Mouse (Mus musculus) heart, postnatal 36 days (tissue): Measurements from ENCODE around the gene Gm11437. TPM values are rescaled to one million over a fixed set of nuclear protein-coding genes. Genes with fewer than 3 reads are reported as not detected.

ENCODE experiments used
- DNase-seq, 2 experiments: peaks; one replicate each; pipeline ENCODE4 v3.0.0; 2021 to 2022
- intact Hi-C: fragments of 180-260 bp; cut with DNase I; formaldehyde crosslinking; loops from one replicate; pipeline ENCODE4 v1.15.1; 2025
- total RNA-seq, 2 experiments: library from RNA; stranded (reverse); gene quantifications; 2 replicates each; pipeline ENCODE4 v1.2.3; 2021

The Gm11437 gene
- total RNA-seq, 2 experiments from 2014 or later, result not detected

DNA sequence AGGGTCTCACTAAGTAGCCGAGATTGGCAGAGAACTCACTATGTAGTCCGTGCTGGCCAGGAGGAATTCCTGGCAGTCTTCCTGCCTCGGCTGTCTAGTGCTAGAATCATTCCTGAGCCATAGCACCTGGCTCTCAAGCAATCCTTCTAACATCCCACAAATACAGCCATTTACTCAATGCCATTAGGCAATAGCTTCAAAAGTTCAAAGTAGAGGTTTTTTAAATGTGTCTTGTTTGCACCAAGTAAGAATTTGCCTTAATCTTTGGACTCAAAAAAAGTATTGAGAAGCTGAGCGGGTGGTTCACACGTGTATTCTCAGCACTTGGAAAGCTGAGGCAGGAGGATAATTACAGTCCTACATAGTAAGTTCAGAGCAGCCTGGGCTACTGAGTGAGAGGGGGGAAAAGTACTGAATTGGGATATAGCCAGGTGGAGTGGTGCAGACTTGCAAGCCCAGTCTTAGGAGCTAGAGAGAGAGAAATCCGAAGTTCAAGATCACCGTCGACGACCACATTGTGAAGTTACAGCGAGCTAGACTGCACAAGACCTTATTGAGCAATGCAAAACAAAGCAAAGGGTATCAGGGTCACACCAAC, 22.0 kb downstream of the Gm11437 start:
- intact Hi-C loops, result no loop called here
- no peak for DNase-seq

DNA sequence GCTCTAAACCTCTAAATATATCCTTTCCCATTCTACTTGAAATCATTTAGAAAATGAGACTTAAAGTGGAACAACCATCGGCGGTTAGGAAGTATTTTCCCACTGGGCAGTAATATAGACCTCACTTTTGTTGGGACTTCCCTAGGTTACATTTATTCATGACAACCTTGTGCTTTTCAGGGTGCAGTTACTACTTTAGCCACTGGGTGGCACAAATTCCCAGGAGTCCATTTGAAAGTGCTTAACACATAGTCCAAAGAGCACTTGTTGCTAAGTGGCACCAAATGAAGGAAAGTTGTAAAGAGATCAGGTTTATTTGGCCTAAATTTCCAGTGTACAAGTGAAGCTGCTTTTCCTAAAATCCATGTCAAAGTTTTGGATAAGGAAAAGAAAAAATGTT, 25.5 kb downstream of the Gm11437 start:
- DNase-seq, result peak; percentile 5 to 56
- intact Hi-C loops, result no loop called here

DNA sequence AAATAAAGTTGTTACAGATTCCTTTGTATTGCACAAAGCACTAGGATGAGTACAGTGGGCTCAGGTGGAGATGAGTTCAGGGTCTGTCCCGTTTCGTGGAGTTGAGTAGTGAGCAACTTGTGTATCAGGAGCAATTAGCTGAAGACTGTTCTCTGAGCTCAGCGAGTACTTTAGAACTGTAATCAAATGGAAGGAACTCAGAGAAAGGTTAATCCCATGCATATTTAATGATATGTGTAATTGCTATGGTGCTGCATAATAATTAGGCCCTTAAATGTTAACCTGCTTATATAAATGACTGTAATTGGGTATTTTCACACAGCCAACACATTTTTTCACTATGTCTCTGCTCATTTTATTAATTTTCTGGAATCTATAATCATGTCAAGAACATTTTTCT, 30.8 kb downstream of the Gm11437 start:
- intact Hi-C loops, result no loop called here
- no peak for DNase-seq

DNA sequence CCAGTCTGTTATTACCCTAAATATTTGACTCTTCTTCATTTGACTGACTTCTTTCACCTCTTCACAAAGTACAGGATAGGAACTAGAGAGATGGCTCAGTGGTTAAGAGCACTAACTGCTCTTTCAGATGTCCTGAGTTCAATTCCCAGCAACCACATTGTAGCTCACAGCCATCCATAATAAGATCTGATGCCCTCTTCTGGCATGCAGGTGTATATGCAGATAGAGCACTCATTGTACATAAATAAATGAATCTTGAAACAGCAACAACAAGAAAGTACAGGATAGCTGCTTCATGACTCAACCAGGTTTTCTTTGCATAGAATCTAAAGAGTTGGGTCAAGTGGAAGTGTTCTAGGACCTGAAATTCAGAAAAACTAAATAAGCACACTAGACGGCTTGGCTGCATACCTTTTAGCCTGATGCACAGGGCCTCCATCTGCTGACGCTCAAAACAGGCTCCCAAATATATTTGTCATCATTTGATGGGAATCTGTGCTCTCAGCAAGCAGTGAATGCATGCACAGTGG, 32.9 kb downstream of the Gm11437 start:
- no peak for DNase-seq
- intact Hi-C loops, result no loop called here

DNA sequence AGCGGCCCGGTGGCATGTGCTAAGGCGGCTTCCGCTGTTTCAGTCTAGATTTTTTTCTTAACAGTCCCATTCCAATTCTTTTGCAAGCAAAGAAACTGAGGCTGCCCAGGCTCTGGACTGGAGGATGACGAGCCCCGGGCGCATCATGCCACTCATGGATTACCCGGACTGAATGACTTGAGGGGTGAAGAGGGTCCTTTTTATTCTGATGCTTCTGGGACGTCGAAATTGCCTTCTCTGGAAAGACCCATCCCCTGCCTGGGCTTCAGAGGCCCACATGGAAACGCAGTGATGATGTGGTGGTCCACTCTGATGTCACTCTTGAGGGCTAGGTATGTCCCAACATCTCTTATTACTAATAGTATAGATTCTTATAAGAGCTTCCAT, 37.5 kb downstream of the Gm11437 start:
- no peak for DNase-seq
- intact Hi-C loops, result loop anchor here (2.0 kb wide), 1 partner anchor 61 kb away; the partner anchor contains the start of gene Dusp14

DNA sequence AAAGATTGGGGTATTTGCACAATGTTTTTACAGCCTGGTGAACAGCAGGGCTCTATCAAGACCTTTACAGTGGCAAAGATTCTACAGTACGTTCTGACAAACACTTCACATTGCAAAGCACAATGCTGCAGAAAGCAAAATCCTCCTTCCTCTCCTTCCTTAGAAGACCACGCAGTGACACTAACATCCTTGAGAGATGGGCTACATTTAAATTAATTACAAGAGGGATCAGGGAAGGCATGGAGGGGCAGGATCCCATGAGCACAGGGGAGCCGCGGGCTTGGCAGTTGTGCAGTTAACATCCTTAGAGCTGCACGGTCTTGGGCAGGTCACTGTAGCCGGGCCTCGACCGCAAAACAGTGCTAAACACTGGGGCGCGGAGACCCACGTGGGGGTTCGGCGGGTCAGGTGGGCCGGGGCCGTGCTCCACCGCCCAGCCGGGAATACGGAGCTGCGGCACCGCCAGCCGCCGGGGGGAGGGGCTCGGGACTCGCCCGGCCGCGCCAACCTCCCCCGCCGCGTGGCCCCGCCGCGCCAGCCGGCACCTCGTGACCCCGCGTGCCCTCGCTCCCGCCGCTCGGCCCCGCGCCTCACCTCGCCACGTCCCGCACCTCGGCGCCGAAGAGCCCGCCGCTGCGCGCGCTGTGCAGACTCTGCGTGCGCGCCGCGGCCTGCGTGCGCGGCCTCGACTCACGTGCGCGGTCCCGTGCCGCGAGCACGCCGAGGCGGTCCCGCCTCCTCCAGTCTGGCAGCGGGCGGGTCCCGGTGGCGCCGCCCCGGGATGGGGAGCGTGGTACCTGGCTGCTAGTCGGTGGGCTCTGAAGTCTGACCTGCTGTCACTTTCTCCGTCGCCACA, 38.1 kb downstream of the Gm11437 start, which contains the start of the genes Tada2a and Acaca:
Gene Tada2a (minus strand): TSS at position 658 of the 856 bp plus-strand sequence.
Gene Acaca (plus strand): TSS at position 730 of the 856 bp plus-strand sequence.
- peak; percentile 85 to 86 for DNase-seq
- intact Hi-C loops, result loop anchor here (2.0 kb wide), 1 partner anchor 60 kb away; the partner anchor contains the start of gene Dusp14

DNA sequence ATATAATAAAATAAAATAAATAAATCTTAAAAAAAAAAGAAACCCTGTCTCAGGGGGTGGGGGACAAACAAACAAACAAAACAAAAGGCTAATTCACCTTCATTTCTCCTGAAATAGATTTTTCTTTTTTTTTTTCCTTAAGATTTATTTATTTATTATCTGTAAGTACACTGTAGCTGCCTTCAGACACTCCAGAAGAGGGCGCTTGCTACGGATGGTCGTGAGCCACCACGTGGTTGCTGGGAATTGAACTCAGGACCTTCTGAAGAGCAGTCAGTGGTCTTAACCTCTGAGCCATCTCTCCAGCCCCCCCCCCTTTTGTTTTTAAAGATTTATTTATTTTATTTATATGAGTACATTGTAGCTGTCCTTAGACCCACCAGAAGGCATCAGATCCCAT, 39.3 kb downstream of the Gm11437 start:
- intact Hi-C loops, result loop anchor here (2.0 kb wide), 1 partner anchor 59 kb away; the partner anchor contains the start of gene Dusp14
- no peak for DNase-seq

DNA sequence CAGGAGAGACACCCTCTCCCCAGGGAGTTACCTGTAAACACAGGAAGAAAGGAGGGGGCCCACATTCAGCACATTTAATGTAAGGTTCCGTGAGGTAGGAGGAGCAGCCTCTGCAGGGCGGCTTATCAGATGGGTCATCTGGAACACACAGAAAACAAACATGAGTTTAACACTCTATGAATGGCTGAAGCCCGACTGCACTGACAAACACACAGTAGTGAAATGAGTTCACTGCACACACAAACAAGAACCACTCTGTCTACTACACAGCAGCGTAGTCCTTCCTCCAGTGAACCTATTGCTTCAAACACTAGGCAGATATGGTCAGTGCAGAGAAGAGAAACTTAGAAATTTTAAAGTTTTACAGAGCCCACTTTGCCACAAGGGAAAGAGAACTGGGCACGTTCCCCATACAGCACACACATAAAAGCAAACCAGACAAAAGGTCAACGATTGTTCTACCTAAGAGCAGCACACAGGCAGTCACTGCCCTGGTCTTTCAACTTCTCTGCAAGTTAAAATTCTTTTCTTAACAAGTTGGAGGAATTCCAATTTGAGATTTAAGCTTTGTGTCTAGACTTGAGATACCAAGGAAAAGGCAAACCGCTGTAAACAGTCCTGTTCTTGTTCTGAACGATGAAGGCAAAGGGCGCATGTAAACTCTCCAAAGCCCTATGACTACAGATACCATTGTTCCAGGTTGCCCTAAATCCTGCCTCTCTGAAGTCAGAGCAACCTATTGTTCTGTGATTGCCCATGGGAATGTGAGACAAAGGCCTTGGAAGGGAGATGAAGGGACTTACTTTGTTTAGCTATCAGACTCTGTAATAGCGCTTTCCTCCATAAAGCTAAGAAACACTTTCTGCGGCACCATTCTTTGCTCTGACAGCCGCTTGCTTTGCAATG, 46.0 kb downstream of the Gm11437 start:
- no peak for DNase-seq

DNA sequence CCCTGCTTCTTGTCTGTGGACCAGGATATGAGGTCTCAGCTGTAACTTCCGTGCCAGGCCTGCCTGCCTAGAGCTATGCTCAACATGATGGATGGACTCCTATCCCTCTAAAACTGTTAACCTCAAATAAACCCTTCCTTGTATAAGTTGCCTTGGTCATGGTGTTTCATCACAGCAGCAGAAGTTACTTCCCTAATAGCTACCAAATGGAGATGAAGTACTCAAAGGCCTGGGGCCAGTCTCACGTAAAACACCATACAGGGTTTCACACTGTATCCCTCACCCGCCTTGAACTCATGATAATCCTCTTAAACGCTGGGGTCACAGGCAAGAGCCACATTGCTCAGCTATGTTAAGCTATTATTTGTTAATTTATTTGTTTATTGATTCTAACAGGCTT, 49.8 kb downstream of the Gm11437 start:
- intact Hi-C loops, result no loop called here
- no peak for DNase-seq

More for the DNA sequence above, 46.0 kb downstream of the Gm11437 start:
- intact Hi-C loops, result no loop called here

DNA sequence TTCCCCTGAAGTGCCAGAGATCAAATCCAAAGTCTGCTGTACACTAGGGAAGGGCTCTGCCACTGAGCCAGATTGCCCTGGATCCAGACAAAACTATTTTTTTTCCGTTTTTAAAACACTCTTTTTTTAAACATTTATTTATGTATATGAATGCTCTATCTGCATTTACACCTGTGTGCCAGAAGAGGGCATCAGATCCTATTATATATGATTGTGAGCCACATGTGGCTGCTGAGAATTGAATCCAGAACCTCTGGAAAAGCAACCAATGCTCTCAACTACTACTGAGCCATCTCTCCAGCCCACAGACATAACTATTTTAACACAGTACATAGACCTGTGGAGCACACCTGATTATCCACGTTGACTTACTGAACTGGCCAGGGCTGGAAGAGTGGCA, 51.1 kb downstream of the Gm11437 start:
- DNase-seq, result no peak
- intact Hi-C loops, result no loop called here

DNA sequence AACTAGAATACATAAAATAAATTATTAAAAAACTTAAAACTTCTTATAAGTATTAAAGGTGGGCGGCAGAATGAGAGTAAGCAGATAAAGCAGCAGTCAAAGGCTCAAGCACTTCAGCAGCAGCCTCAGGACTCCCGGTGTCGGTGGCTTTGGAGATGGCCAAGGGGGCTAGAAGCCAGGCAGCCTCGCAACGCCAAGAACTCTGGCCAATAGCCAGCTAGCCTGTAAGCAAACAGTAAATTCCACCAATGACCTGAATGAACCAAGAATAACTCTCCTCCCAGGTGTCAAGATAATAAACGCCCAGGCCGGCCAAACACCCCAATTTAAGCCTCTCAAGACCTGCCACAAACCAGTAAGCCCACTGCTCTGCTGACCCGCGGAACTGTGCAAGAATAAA, 51.6 kb downstream of the Gm11437 start:
- intact Hi-C loops, result no loop called here

DNA sequence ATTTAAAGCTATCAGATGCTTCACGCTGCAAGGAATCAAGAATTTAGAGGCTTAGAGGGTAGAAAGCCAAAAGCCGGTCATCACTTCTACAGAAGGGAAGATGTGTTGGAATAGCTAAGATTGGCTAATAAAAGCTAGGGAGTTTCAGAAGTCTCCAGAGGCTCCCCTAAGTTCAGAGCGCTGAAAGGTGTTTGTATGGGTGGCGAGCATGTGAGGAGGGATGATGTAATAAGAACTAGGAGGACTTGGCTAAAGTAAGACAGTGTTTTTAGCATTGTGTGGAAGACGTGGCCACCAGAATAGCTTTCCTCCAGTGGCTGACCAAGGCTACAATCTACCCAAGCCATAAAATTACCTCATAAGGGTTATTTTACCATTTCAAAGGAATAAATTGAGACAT, 53.7 kb downstream of the Gm11437 start:
- intact Hi-C loops, result no loop called here

More for the DNA sequence above, 51.6 kb downstream of the Gm11437 start:
- DNase-seq, result peak; percentile 33 to 35

DNA sequence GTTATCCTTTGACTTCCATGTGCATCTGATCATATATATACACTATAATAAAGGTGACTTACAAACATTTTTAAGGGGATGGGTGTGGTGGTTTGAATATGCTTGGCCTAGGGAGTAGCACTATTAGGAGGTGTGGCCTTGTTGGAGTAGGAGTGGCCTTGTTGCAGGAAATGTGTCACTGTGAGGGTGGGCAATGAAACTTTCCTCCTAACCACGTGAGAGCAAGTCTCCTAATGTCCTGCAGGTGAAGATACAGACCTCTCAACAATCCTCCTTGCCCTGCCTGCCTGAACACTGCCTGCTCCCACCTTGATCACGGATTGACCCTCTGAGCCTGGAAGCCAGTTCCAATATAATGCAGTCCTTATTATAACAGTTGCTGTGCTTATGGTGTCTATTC, 60.1 kb downstream of the Gm11437 start:
- no peak for DNase-seq
- intact Hi-C loops, result no loop called here

More for the DNA sequence above, 53.7 kb downstream of the Gm11437 start:
- no peak for DNase-seq

DNA sequence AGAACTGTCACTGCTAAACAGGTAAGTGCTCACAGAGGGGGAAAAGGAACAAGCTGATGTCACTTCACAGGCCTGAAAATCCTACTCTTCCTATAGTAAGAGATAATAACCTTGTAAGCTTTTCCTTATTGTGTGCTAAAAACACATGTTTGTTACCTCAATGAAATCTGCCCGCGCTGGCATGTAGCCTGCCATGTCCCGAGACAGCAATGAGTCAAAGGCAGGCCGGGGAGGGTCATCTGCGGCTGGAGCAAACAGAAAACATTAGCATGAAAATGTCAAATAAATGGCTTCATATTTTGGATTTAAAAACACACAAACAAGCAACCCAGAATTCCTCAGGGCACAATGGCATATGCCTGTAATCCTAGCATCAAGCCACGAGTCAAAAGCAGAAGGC, 63.2 kb downstream of the Gm11437 start:
- DNase-seq, result no peak
- intact Hi-C loops, result no loop called here

DNA sequence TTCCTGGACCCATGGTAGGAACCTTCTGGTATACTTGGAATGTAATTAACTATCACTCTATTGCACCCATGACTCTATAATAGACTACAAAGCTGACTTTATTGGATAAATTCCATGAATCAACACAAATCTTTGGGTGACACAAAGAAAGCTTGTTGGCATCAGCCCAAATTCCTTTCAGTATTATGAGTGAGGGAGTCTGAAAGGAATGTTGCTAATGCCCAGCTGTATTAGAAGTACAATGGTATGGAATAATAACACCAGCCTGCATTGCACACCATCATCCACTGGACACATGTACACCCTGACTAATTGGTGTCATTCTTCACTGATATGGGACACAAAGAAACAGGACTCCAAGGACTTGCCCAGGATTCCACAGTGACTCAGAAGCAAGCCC, 66.1 kb downstream of the Gm11437 start:
- no peak for DNase-seq
- intact Hi-C loops, result no loop called here

Other genes with a start within 250 kb of the Gm11437 start
- 10 to 100 TPM; 10.9 to 12.6 TPM for gene Ddx52, start 225.4 kb downstream of the Gm11437 start, total RNA-seq
- gene Synrg, start 203.0 kb downstream of the Gm11437 start, total RNA-seq, result 10 to 100 TPM; 26.1 to 26.6 TPM
- gene Dusp14, start 98.2 kb downstream of the Gm11437 start, total RNA-seq, result under 1 TPM; 0.50 to 0.73 TPM
- 1 to 10 TPM; 5.9 to 8.2 TPM for gene Tada2a, start 37.9 kb downstream of the Gm11437 start, total RNA-seq
- 10 to 100 TPM; 13.6 to 26.1 TPM for gene Acaca, start 37.8 kb downstream of the Gm11437 start, total RNA-seq